Mouse (Mus musculus) heart, postnatal 10 days (tissue): ENCODE measurements at regions not wholly inside any gene's neighbourhood (a gene's known extent, or its start where the extent isn't known, plus 50 kb on each side); places are given as distances from the start of the nearest gene placed in this dataset.

Experiments
- DNase-seq, 2 experiments: peaks; one replicate each; pipeline ENCODE4 v3.0.0; 2021
- intact Hi-C: fragments of 180-260 bp; cut with DNase I; formaldehyde crosslinking; loops from one replicate; pipeline ENCODE4 v1.15.1; 2025

- no peak for DNase-seq
- intact Hi-C loops = no loop called here
Observed at GRCm38 (mm10) chr13:103683169-103683568, 91.2 kb downstream of the Srek1 start.

DNA sequence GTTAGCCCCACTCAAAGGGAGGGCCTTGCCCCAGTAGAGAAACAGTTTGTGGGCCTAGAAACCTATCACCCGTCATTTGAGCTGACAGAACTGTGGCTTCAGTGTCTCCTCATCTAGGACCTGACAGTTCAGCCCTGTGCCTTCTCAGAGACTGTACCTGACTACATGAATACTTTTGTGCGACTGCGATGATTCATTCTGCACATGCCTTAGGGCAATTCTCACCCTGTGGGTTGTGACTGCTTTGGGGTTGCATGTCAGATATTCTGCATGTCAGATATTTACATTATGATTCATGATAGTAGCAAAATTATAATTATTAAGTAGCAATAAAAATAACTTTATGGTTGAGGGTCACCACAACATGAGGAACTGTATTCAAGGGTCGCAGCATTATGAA is 93.7 kb downstream of the Srek1 start:
- no peak for DNase-seq
- intact Hi-C loops = no loop called here

- no peak for DNase-seq
- intact Hi-C loops = no loop called here
Observed at GRCm38 (mm10) chr13:103680052-103680451, 94.4 kb downstream of the Srek1 start.

GRCm38 (mm10) chr13:103676831-103677230 is 97.6 kb downstream of the Srek1 start:
- intact Hi-C loops = no loop called here
- no peak for DNase-seq

DNA sequence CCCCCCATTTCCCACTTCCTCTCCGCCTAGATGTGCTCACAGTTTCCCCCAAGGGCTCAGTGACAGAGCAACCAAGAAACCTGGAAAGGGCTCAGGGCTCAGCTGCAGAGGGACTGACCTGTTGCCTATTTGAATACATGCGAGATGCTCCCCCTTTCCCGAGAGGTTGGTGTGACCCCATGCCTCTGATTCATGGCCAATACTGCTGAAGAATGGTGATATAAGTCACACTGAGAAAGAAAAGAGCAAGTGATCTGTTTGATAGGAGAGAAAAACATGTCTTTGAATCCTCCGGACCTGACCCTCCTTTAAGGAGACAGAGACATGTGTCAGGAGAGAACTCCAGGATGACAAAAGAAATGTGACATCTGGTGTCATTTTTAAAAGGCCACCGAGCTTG is 98.2 kb downstream of the Srek1 start:
- intact Hi-C loops = no loop called here
- no peak for DNase-seq

DNA sequence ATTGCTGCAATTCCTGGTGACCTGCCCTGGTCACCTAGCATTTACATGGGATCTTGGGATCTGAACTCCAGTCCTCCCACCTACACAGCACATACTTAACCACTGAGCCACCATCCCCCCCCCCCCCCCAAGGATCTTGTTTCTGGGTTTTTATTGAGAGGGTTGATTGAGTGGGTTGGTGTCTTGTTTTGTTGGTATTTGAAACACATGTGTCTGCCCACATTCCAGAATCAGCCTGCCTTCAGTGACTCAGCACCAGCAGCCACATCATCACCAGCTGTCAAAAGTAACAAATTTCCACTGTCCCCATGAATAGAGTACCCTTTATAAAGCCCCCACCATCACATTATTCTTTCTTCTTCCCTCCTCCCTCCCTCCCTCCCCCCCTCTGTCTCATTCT is 103.8 kb downstream of the Srek1 start:
- no peak for DNase-seq
- intact Hi-C loops = no loop called here

- intact Hi-C loops = no loop called here
- DNase-seq = no peak
Observed at GRCm38 (mm10) chr13:103669856-103670255, 104.6 kb downstream of the Srek1 start.

DNA sequence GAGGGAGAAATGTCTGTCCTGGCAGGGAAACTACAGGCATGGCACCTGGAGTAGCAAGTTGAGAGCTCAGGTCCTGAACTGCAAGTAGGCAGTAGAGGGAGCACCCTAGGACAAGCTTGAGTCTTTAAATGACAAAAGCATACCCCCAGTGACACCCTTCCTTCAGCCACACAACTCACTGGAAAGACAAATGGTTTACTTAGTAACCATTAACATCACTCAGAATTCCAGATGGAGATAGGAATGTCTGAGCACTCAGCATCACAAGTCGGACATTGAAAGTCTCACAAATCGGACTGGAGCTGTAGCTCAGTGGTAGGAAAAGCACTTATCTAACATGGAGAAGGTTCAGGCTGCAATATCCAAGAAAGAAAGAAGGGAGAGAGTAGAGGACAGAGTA is 106.7 kb downstream of the Srek1 start:
- DNase-seq = no peak
- intact Hi-C loops = no loop called here

DNA sequence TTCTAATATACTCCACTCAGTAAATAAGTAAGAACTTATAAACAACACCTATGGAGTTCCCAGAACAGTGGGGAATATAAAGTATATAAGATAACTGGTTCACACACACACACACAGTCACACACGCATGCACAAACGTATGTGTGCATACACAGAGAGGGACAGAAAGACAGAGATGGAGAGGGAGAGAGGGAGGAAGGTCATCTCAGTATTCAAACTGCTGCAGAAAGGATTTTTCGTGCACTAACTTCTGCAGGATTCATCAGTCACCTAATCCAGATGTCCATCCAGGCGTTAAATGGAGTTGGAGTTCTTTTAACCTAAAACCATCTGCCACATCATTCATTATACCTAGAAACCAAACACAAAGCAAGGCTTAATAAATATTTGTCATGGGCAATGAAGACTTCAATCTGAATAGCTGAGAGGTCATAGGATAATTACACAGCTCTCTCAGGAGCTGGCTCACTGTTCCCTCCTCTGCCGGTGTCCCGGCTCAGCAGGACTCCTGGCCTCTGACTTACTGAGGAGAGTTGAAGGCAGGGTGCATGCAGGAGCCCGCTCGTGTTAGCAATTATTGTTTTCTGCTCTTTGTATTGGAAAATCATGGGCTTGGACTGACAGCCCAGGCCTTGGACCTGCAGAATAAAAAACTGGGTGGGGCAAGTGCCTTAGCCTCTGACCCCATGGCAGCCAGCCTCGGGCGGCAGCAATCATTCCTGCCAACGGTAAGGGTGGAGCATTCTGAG is 114.0 kb downstream of the Srek1 start:
- intact Hi-C loops = no loop called here
- DNase-seq = no peak

DNA sequence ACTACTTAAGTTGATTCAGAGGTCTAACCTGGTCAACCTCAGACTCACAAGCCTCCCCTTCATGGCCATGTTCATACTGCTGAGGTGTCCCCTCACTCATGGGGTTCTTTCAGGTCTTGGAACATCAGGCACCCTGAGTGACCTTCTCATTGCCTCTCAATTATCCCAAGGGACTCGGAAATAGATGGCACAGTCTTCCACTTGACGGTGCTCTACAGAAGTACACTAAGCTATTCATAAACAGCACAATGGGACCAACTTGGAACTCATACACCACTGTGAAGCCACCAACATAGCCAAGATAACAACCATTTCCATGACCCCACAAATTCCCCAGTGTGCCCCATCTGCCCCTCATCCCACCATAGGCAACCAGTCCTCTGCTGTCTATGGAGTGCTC is 118.4 kb downstream of the Srek1 start:
- intact Hi-C loops = no loop called here
- no peak for DNase-seq

- intact Hi-C loops = no loop called here
- DNase-seq = no peak
Observed at GRCm38 (mm10) chr13:103653216-103653615, 121.2 kb downstream of the Srek1 start.

GRCm38 (mm10) chr13:103649383-103649782 is 125.0 kb downstream of the Srek1 start:
- intact Hi-C loops = loop anchor here (10.0 kb wide), 2 partner anchors 265 to 965 kb away; no protein-coding TSS in a partner anchor

DNA sequence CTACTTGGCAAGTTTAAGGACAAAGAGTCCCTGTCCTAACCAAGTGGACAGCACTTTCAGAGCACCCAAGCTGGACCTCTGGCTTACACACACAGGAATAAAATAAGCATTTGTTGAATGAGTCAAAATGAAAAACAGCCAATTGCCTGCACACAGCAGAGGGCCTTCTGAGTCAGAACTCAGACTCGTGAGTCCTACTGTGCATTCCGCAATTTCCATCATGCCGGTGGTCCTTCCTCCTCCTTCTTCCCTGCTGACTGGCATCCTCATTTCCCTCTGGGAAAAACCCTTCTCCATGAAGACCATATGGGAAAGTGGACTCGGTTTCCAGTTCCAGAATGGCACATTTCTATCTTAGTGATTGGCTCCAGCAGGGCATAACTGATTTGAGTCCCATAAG is 126.4 kb downstream of the Srek1 start:
- intact Hi-C loops = loop anchor here (10.0 kb wide), 2 partner anchors 263 to 963 kb away; no protein-coding TSS in a partner anchor
- DNase-seq = no peak

More at GRCm38 (mm10) chr13:103649383-103649782, 125.0 kb downstream of the Srek1 start:
- DNase-seq = peak; percentile 26 to 27

DNA sequence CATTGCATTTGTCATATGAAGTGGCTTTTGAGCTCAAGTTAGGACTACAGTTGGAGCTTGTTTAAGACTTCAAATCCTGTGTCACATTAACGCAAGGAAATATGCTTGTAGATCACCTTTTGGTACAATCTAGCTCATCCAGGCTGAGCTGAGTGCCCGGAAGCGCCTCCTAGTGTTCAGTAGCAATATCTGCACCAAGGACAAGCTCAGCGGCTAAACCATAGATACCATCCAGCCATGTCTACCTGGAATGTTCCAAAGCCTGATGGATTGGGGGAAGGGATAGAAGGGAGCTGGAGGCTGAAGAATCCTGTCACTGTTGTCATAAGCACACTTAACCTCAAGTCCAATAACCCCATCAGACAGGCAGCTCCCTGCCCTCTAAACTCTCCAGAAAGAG is 128.4 kb downstream of the Srek1 start:
- intact Hi-C loops = loop anchor here (10.0 kb wide), 2 partner anchors 261 to 961 kb away; no protein-coding TSS in a partner anchor
- DNase-seq = peak; percentile 24 to 37

GRCm38 (mm10) chr13:103643993-103644722 is 130.2 kb downstream of the Srek1 start:
- peak; percentile 55 to 68 for DNase-seq
- intact Hi-C loops = loop anchor here (1.0 to 10.0 kb wide), 7 partner anchors 122 to 959 kb away; partner anchors contain the start of gene Mast4

GRCm38 (mm10) chr13:103643486-103643885 is 130.9 kb downstream of the Srek1 start:
- intact Hi-C loops = loop anchor here (5.0 to 10.0 kb wide), 6 partner anchors 121 to 959 kb away; partner anchors contain the start of gene Mast4
- no peak for DNase-seq

GRCm38 (mm10) chr13:103642542-103643375 is 131.6 kb downstream of the Srek1 start:
- no peak for DNase-seq
- intact Hi-C loops = loop anchor here (5.0 to 10.0 kb wide), 6 partner anchors 120 to 958 kb away; partner anchors contain the start of gene Mast4

DNA sequence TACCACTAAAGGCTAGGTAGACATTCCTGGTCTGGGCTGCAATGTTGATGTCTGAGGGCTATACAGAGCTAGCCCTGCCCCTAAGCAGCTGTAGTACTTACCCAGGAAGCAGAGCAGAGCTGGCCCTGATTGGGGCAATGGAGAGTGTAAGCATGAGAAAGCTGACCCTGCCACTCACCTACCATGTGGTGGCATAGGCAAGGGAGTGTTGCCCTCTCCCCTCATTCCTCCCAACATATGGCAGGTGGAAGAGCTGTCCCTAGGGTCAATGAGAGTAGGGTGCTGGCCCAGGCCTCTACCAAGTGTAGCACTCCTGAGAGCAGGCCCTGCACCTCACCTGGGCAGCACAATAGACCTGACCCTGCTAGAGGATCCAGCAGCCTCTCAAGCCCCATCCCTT is 136.4 kb downstream of the Srek1 start:
- intact Hi-C loops = no loop called here
- no peak for DNase-seq

- DNase-seq = no peak
- intact Hi-C loops = no loop called here
Observed at GRCm38 (mm10) chr13:103637414-103637813, 137.0 kb downstream of the Srek1 start.

GRCm38 (mm10) chr13:103636595-103636994 is 137.8 kb downstream of the Srek1 start:
- no peak for DNase-seq
- intact Hi-C loops = no loop called here

DNA sequence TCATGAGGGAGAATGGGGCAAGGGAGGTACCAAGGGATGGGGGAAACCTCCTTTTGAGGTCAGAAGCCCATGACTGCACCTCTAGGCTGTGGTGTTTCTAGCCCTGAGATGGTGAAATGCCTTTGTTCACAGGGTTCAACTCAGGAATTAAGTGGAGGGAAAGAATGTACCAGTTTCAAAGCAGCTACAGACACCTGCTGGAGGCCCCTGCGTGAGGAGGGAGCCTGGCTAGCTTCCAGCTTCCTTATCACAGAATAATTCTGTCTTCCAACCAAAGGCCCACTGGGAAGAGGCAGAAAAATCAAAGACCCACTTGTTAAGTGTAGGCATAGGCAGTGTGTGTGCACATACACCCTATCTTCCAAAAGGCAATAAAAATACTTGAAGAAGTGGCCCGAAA is 150.6 kb downstream of the Srek1 start:
- intact Hi-C loops = no loop called here
- no peak for DNase-seq
